Mouse (Mus musculus): ENCODE measurements around the gene Cib2.

DNA sequence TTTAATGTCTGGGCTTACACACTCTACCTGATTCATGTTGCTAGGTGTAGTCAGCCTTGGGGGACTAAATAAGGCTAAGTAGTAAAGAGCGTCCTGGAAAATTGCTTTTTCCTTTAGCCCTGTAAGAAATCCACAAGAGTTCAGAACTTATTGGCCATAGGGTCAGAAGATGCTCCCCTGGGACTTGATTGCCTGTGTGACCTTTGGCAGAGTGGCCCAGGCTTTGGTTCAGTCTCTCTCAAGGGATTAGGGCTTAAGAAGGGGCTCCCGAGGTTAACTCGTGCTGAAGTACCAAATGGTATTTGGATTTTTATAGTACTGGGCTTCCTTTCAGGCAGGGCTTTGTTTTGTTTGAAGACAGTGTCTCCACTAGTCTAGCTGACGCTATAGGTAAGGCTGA is 27.8 kb upstream of the Cib2 start:
- TF ChIP-seq TAL1 (conservative IDR thresholded peaks at IDR 0.05; ENCODE audit: low read depth, low read length) (no peak), GATA1 (IDR thresholded peaks at IDR 0.05; ENCODE audit: borderline replicate concordance, low read length) (no peak), CTCF (IDR thresholded peaks at IDR 0.05; ENCODE audit: low read depth, low read length) (no peak), POLR2AphosphoS5 (IDR thresholded peaks at IDR 0.05; ENCODE audit: insufficient replicate concordance, low read depth, low read length) (no peak)
